Mouse (Mus musculus): ENCODE data around the gene Cd164l2.

DNA sequence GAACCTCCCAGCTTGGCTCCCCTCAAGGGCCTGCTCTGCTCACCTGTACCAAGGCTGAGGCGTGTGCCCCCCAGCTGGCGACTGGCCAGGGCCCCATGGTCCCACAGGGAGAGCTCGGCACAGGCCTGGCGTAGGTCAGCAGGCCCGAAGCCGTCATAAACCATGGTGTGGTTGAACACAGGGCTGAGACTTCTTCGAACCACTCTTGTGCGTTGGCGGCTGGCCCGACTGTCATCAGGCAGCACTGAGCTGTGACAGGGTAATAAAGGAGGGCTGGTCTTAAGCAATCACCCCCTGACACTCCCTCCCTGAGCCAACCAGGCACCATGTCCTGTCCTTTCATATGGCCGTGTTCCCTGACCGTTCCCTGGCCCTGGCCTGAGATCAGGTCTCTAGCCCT lies 41.5 kb downstream of the Cd164l2 start:
- TF ChIP-seq CTCF (IDR thresholded peaks at IDR 0.05; ENCODE audit: low read depth) (no peak), EP300 (IDR thresholded peaks at IDR 0.05; ENCODE audit: low read depth) (no peak)

Measured in liver, embryonic 14.5 days (tissue).